Mouse (Mus musculus): ENCODE measurements around the gene Fhl2. TPM values are rescaled to one million over a fixed set of nuclear protein-coding genes. Genes with fewer than 3 reads are reported as not detected.

The Fhl2 gene
- polyA plus RNA-seq (2014; fragmentation: Nextera tagmentation; extraction: Ambion mirVana): 29.0 and 29.9 TPM in 2 replicates

GRCm38 (mm10) chr1:43196661-43197241, at the start of gene Fhl2:
Gene Fhl2 (minus strand): TSS chr1:43196984.
- no peaks in the 10 kb centered on the region for H3K9me3 ChIP-seq (ENCODE audit: control insufficient read depth, low read length)
- no peaks in the 10 kb centered on the region for H3K27me3 ChIP-seq (ENCODE audit: control insufficient read depth, insufficient read depth, low read length)
- no peak within 1 kb of the TSS for H3K27ac ChIP-seq (ENCODE audit: low read depth, low read length)
- H3K9ac ChIP-seq (replicated peaks; ENCODE audit: low read depth, low read length): no peak within 1 kb of the TSS
- no peaks in the 10 kb centered on the region for H3K4me1 ChIP-seq (ENCODE audit: control insufficient read depth, insufficient read depth, low read length)
- no peaks in the 10 kb centered on the region for H3K36me3 ChIP-seq (ENCODE audit: control insufficient read depth, insufficient read depth, low read length)
- no peak for ATAC-seq (ENCODE audit: low read depth)
- H3K4me2 ChIP-seq (ENCODE audit: low read depth, low read length): no peak within 1 kb of the TSS
- WGBS: 80% methylated on average over 5 of the region's 5 CpGs
- no peak within 1 kb of the TSS for H3K4me3 ChIP-seq (ENCODE audit: low read depth, low read length)

GRCm38 (mm10) chr1:43245014-43245413, 48.2 kb upstream of the Fhl2 start:
- Histone ChIP-seq H3K27me3 (ENCODE audit: control insufficient read depth, insufficient read depth, low read length) (no peaks in the 10 kb centered on the region), H3K9ac (replicated peaks; ENCODE audit: low read depth, low read length) (no peak overlapping the region), H3K36me3 (ENCODE audit: control insufficient read depth, insufficient read depth, low read length) (no peaks in the 10 kb centered on the region), H3K9me3 (ENCODE audit: control insufficient read depth, low read length) (no peaks in the 10 kb centered on the region), H3K4me2 (ENCODE audit: low read depth, low read length) (no peak overlapping the region), H3K4me3 (ENCODE audit: low read depth, low read length) (no peak overlapping the region), H3K4me1 (ENCODE audit: control insufficient read depth, insufficient read depth, low read length) (no peaks in the 10 kb centered on the region), H3K27ac (ENCODE audit: low read depth, low read length) (no peak overlapping the region)
- WGBS: 63% methylated on average over 2 of the region's 2 CpGs
- no peak for ATAC-seq (ENCODE audit: low read depth)

GRCm38 (mm10) chr1:43241208-43241607, 44.4 kb upstream of the Fhl2 start:
- Histone ChIP-seq H3K9me3 (ENCODE audit: control insufficient read depth, low read length) (no peaks in the 10 kb centered on the region), H3K9ac (replicated peaks; ENCODE audit: low read depth, low read length) (no peak overlapping the region), H3K4me1 (ENCODE audit: control insufficient read depth, insufficient read depth, low read length) (no peaks in the 10 kb centered on the region), H3K4me3 (ENCODE audit: low read depth, low read length) (no peak overlapping the region), H3K36me3 (ENCODE audit: control insufficient read depth, insufficient read depth, low read length) (no peaks in the 10 kb centered on the region), H3K4me2 (ENCODE audit: low read depth, low read length) (no peak overlapping the region), H3K27me3 (ENCODE audit: control insufficient read depth, insufficient read depth, low read length) (no peaks in the 10 kb centered on the region), H3K27ac (ENCODE audit: low read depth, low read length) (no peak overlapping the region)
- no peak for ATAC-seq (ENCODE audit: low read depth)
- WGBS: 91% methylated on average over 2 of the region's 2 CpGs

GRCm38 (mm10) chr1:43239796-43240313, 43.1 kb upstream of the Fhl2 start:
- no peaks in the 10 kb centered on the region for H3K36me3 ChIP-seq (ENCODE audit: control insufficient read depth, insufficient read depth, low read length)
- no peak overlapping the region for H3K27ac ChIP-seq (ENCODE audit: low read depth, low read length)
- no peaks in the 10 kb centered on the region for H3K27me3 ChIP-seq (ENCODE audit: control insufficient read depth, insufficient read depth, low read length)
- H3K4me3 ChIP-seq (ENCODE audit: low read depth, low read length): no peak overlapping the region
- no peak overlapping the region for H3K9ac ChIP-seq (replicated peaks; ENCODE audit: low read depth, low read length)
- no peaks in the 10 kb centered on the region for H3K9me3 ChIP-seq (ENCODE audit: control insufficient read depth, low read length)
- no peak for ATAC-seq (ENCODE audit: low read depth)
- WGBS: 88% methylated on average over 2 of the region's 2 CpGs
- no peaks in the 10 kb centered on the region for H3K4me1 ChIP-seq (ENCODE audit: control insufficient read depth, insufficient read depth, low read length)
- no peak overlapping the region for H3K4me2 ChIP-seq (ENCODE audit: low read depth, low read length)

GRCm38 (mm10) chr1:43238471-43238870, 41.7 kb upstream of the Fhl2 start:
- Histone ChIP-seq H3K27ac (ENCODE audit: low read depth, low read length) (no peak overlapping the region), H3K4me3 (ENCODE audit: low read depth, low read length) (no peak overlapping the region), H3K9ac (replicated peaks; ENCODE audit: low read depth, low read length) (no peak overlapping the region), H3K9me3 (ENCODE audit: control insufficient read depth, low read length) (no peaks in the 10 kb centered on the region), H3K36me3 (ENCODE audit: control insufficient read depth, insufficient read depth, low read length) (no peaks in the 10 kb centered on the region), H3K27me3 (ENCODE audit: control insufficient read depth, insufficient read depth, low read length) (no peaks in the 10 kb centered on the region), H3K4me1 (ENCODE audit: control insufficient read depth, insufficient read depth, low read length) (no peaks in the 10 kb centered on the region), H3K4me2 (ENCODE audit: low read depth, low read length) (no peak overlapping the region)
- no peak for ATAC-seq (ENCODE audit: low read depth)
- 93% methylated on average over 2 of the region's 2 CpGs for WGBS

- Histone ChIP-seq H3K4me1 (ENCODE audit: control insufficient read depth, insufficient read depth, low read length) (no peaks in the 10 kb centered on the region), H3K27ac (ENCODE audit: low read depth, low read length) (no peak overlapping the region), H3K27me3 (ENCODE audit: control insufficient read depth, insufficient read depth, low read length) (no peaks in the 10 kb centered on the region), H3K9me3 (ENCODE audit: control insufficient read depth, low read length) (no peaks in the 10 kb centered on the region), H3K4me3 (ENCODE audit: low read depth, low read length) (no peak overlapping the region), H3K4me2 (ENCODE audit: low read depth, low read length) (no peak overlapping the region), H3K36me3 (ENCODE audit: control insufficient read depth, insufficient read depth, low read length) (no peaks in the 10 kb centered on the region), H3K9ac (replicated peaks; ENCODE audit: low read depth, low read length) (no peak overlapping the region)
- ATAC-seq (ENCODE audit: low read depth): no peak
- WGBS: 91% methylated on average over 3 of the region's 3 CpGs
Observed at GRCm38 (mm10) chr1:43237360-43238235, 40.8 kb upstream of the Fhl2 start.

- no peak for ATAC-seq (ENCODE audit: low read depth)
- Histone ChIP-seq H3K36me3 (ENCODE audit: control insufficient read depth, insufficient read depth, low read length) (no peaks in the 10 kb centered on the region), H3K27ac (ENCODE audit: low read depth, low read length) (no peak overlapping the region), H3K9me3 (ENCODE audit: control insufficient read depth, low read length) (no peaks in the 10 kb centered on the region), H3K4me2 (ENCODE audit: low read depth, low read length) (no peak overlapping the region), H3K4me1 (ENCODE audit: control insufficient read depth, insufficient read depth, low read length) (no peaks in the 10 kb centered on the region), H3K27me3 (ENCODE audit: control insufficient read depth, insufficient read depth, low read length) (no peaks in the 10 kb centered on the region), H3K9ac (replicated peaks; ENCODE audit: low read depth, low read length) (no peak overlapping the region), H3K4me3 (ENCODE audit: low read depth, low read length) (no peak overlapping the region)
- WGBS: 75% methylated on average over 8 of the region's 8 CpGs
Observed at GRCm38 (mm10) chr1:43225531-43226151, 28.9 kb upstream of the Fhl2 start.

GRCm38 (mm10) chr1:43224943-43225342, 28.2 kb upstream of the Fhl2 start:
- Histone ChIP-seq H3K4me3 (ENCODE audit: low read depth, low read length) (no peak overlapping the region), H3K27me3 (ENCODE audit: control insufficient read depth, insufficient read depth, low read length) (no peaks in the 10 kb centered on the region), H3K36me3 (ENCODE audit: control insufficient read depth, insufficient read depth, low read length) (no peaks in the 10 kb centered on the region), H3K4me2 (ENCODE audit: low read depth, low read length) (no peak overlapping the region), H3K4me1 (ENCODE audit: control insufficient read depth, insufficient read depth, low read length) (no peaks in the 10 kb centered on the region), H3K9ac (replicated peaks; ENCODE audit: low read depth, low read length) (no peak overlapping the region), H3K27ac (ENCODE audit: low read depth, low read length) (no peak overlapping the region), H3K9me3 (ENCODE audit: control insufficient read depth, low read length) (no peaks in the 10 kb centered on the region)
- no peak for ATAC-seq (ENCODE audit: low read depth)
- WGBS: 93% methylated on average over 4 of the region's 4 CpGs

- Histone ChIP-seq H3K9me3 (ENCODE audit: control insufficient read depth, low read length) (no peaks in the 10 kb centered on the region), H3K9ac (replicated peaks; ENCODE audit: low read depth, low read length) (no peak overlapping the region), H3K4me3 (ENCODE audit: low read depth, low read length) (no peak overlapping the region), H3K36me3 (ENCODE audit: control insufficient read depth, insufficient read depth, low read length) (no peaks in the 10 kb centered on the region), H3K27ac (ENCODE audit: low read depth, low read length) (no peak overlapping the region), H3K4me2 (ENCODE audit: low read depth, low read length) (no peak overlapping the region), H3K4me1 (ENCODE audit: control insufficient read depth, insufficient read depth, low read length) (no peaks in the 10 kb centered on the region), H3K27me3 (ENCODE audit: control insufficient read depth, insufficient read depth, low read length) (no peaks in the 10 kb centered on the region)
- no peak for ATAC-seq (ENCODE audit: low read depth)
- WGBS: 70% methylated on average over 2 of the region's 2 CpGs
Observed at GRCm38 (mm10) chr1:43224171-43224570, 27.4 kb upstream of the Fhl2 start.

All from neural tube, embryonic 14.5 days (tissue).